Mouse (Mus musculus): ENCODE results near the gene Plekhh2.

DNA sequence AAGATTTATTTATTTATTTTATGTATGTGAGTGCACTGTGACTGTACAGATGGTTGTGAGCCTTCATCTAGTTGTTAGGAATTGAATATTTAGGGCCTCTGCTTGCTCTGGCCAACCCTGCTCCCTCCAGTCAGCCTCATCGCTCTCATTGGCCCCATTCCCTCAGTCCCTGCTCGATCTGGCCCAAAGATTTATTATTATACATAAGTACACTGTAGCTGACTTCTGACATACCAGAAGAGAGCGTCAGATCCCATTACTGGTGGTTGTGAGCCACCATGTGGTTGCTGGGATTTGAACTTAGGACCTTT, 145.7 kb downstream of the Plekhh2 start:
- TF ChIP-seq CTCF (IDR thresholded peaks at IDR 0.05) (no peak), EP300 (IDR thresholded peaks at IDR 0.05; ENCODE audit: insufficient read depth, low read depth, low read length) (no peak), POLR2A (IDR thresholded peaks at IDR 0.05; ENCODE audit: insufficient read depth, low read depth, low read length) (no peak)

All from heart, adult 2 months (tissue).